Mouse (Mus musculus): Measurements from ENCODE around the gene Stx17. TPM values are rescaled to one million over a fixed set of nuclear protein-coding genes. Genes with fewer than 3 reads are reported as not detected.

The Stx17 gene
- total and polyA plus RNA-seq, 3 experiments, result 7.2 to 10.0 (median 8.0) TPM

DNA sequence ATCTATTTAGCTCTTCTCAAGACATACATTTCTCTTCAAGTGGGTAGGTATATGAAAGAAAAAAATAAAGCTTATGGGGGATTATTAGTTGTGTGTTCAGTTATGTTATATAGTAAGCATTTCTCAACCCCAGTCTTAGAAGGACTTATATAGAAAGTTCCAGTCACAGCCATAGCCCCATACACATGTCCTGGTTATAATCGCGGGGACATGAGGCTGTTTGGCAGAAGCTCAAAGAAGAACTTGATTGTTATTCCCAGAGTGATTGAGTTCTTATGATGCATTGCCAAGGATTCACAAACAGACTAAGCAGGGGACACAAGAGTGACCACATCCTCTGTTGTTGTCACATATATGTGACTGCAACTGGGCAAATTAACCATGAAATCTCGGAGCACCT is 51.0 kb downstream of the Stx17 start:
- Histone ChIP-seq H3K27me3 (replicated peaks) (no peaks in the 10 kb centered on the region), H3K36me3 (replicated peaks in 1 of 2; ENCODE audit: control insufficient read depth in 1 of 2, insufficient read depth in 1 of 2, low read length in 1 of 2) (peaks cover 0 to 3% of the 10 kb centered on the region in 2 experiments), H3K9me3 (replicated peaks; ENCODE audit: low read length) (no peaks in the 10 kb centered on the region), H3K79me2 (replicated peaks; ENCODE audit: control insufficient read depth, extremely low read depth, insufficient read depth, poor library complexity, severe bottlenecking) (no peaks in the 10 kb centered on the region), H3K4me2 (ENCODE audit: insufficient read depth, low read depth, poor library complexity, severe bottlenecking) (no peak overlapping the region), H3K4me3 (replicated peaks in 1 of 3; ENCODE audit: low read depth in 2 of 3, low read length in 2 of 3, poor library complexity in 1 of 3) (no peak overlapping the region), H3K27ac (ENCODE audit: insufficient read depth, low read depth) (no peak overlapping the region), H3K4me1 (ENCODE audit: control insufficient read depth in 1 of 2, insufficient read depth in 2 of 2) (no peaks in the 10 kb centered on the region), H3K9ac (ENCODE audit: insufficient read depth, low read depth) (no peak overlapping the region)
- in situ Hi-C loops (cut with MboI; ENCODE audit: low pct_ligation_motif_present, low pct_unique_long_range_greater_than_20kb, low sequenced_read_pairs), result no loop called here
- TF ChIP-seq MAX (IDR thresholded peaks at IDR 0.05; ENCODE audit: low read length) (no peak), MAZ (IDR thresholded peaks at IDR 0.05; ENCODE audit: low read depth, low read length) (no peak), JUN (IDR thresholded peaks at IDR 0.05; ENCODE audit: insufficient read depth, low read depth, low read length) (no peak), USF2 (conservative IDR thresholded peaks at IDR 0.05; ENCODE audit: low read depth, low read length) (no peak), CTCF (conservative IDR thresholded peaks at IDR 0.05 in 1 of 2, IDR thresholded peaks at IDR 0.05 in 1 of 2; ENCODE audit: low read depth in 2 of 2, low read length in 2 of 2) (no peak), UBTF (IDR thresholded peaks at IDR 0.05; ENCODE audit: low read depth, low read length) (no peak), PAX5 (IDR thresholded peaks at IDR 0.05; ENCODE audit: low read length) (no peak), CHD2 (IDR thresholded peaks at IDR 0.05; ENCODE audit: low read length) (no peak), IRF4 (IDR thresholded peaks at IDR 0.05; ENCODE audit: low read depth, low read length) (no peak), SIN3A (IDR thresholded peaks at IDR 0.05; ENCODE audit: low read length) (no peak), HCFC1 (IDR thresholded peaks at IDR 0.05; ENCODE audit: low read depth, low read length) (no peak), ELF1 (IDR thresholded peaks at IDR 0.05; ENCODE audit: low read depth, low read length) (no peak), JUND (conservative IDR thresholded peaks at IDR 0.05; ENCODE audit: low read depth, low read length) (no peak), ZC3H11A (IDR thresholded peaks at IDR 0.05; ENCODE audit: low read depth, low read length) (no peak), RAD21 (IDR thresholded peaks at IDR 0.05; ENCODE audit: low read depth, low read length) (no peak), TCF12 (IDR thresholded peaks at IDR 0.05; ENCODE audit: low read depth, low read length) (no peak), USF1 (IDR thresholded peaks at IDR 0.05; ENCODE audit: low read depth, low read length) (no peak)
- no peak for DNase-seq (ENCODE audit: extremely low read depth)
- dilution Hi-C loops (cut with MboI; ENCODE audit: extremely low pct_ligation_motif_present, extremely low pct_unique_long_range_greater_than_20kb, low sequenced_read_pairs), result no loop called here

GRCm38 (mm10) chr4:48180922-48181321 is 56.2 kb downstream of the Stx17 start:
- H3K36me3 ChIP-seq (replicated peaks in 1 of 2; ENCODE audit: control insufficient read depth in 1 of 2, insufficient read depth in 1 of 2, low read length in 1 of 2), result peaks cover 0 to 22% of the 10 kb centered on the region in 2 experiments
- no peak for DNase-seq (ENCODE audit: extremely low read depth)

More at GRCm38 (mm10) chr4:48180922-48181321, 56.2 kb downstream of the Stx17 start:
- H3K4me2 ChIP-seq (ENCODE audit: insufficient read depth, low read depth, poor library complexity, severe bottlenecking), result no peak overlapping the region
- H3K9me3 ChIP-seq (replicated peaks; ENCODE audit: low read length), result no peaks in the 10 kb centered on the region
- H3K79me2 ChIP-seq (replicated peaks; ENCODE audit: control insufficient read depth, extremely low read depth, insufficient read depth, poor library complexity, severe bottlenecking), result no peaks in the 10 kb centered on the region
- no peak overlapping the region for H3K4me3 ChIP-seq (replicated peaks in 1 of 3; ENCODE audit: low read depth in 2 of 3, low read length in 2 of 3, poor library complexity in 1 of 3)
- TF ChIP-seq CHD1 (IDR thresholded peaks at IDR 0.05; ENCODE audit: low read depth, low read length), result no peak
- TF ChIP-seq IRF4 (IDR thresholded peaks at IDR 0.05; ENCODE audit: low read depth, low read length), result no peak
- TF ChIP-seq ZKSCAN1 (IDR thresholded peaks at IDR 0.05; ENCODE audit: borderline replicate concordance, low read depth, low read length), result no peak
- H3K27ac ChIP-seq (ENCODE audit: insufficient read depth, low read depth), result no peak overlapping the region
- H3K9ac ChIP-seq (ENCODE audit: insufficient read depth, low read depth), result no peak overlapping the region
- H3K27me3 ChIP-seq (replicated peaks), result no peaks in the 10 kb centered on the region
- H3K4me1 ChIP-seq (ENCODE audit: control insufficient read depth in 1 of 2, insufficient read depth in 2 of 2), result no peaks in the 10 kb centered on the region
- in situ Hi-C loops (cut with MboI; ENCODE audit: low pct_ligation_motif_present, low pct_unique_long_range_greater_than_20kb, low sequenced_read_pairs) (no loop called here), dilution Hi-C loops (cut with MboI; ENCODE audit: extremely low pct_ligation_motif_present, extremely low pct_unique_long_range_greater_than_20kb, low sequenced_read_pairs) (no loop called here)

Measured in CH12.LX (cell line).